Mouse (Mus musculus): ENCODE data around the gene Hnrnpa3.
"Not testable (repeated sequence)": the region's sequence is repeated elsewhere in the genome, so short reads cannot be mapped to it uniquely, and the experiment has no call there.

Gene Hnrnpa3

DNA sequence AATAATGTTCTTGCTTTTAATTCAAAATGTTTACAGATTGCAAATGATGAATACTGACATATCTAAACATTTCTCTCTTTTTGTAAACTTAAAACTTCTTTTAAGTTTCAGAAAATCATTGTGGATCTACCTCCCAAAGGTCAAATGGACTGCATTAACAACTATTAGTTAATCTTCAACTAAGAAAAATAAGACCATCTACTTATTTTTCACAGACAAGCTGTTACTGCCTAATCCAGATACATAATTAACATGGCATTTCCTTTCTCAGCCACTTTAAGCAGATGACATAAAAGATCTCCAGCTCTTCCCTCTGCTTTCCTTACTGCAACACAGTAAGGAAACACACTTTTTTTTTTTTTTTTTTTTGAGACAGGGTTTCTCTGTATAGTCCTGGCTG lies 21.7 kb upstream of the Hnrnpa3 start:
- DNase-seq: peak; percentile 63

DNA sequence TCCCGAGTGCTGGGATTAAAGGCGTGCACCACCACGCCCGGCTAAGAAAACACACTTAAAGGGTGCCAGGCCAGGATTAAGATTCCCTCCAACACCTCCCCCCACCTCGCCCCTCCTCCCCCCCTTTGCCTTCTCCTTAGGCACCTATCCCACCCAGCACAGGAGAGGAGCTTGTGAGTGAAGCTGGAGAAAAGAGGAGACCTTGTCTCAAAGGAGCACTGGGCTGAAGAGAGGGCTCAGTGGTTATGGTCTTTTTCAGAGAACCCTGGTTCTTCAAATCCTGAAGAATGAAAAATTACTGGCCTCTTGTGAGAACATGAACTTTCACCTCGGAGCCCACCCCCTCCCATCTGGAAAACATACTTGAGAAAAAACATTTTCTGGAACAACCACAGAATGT lies 21.2 kb upstream of the Hnrnpa3 start:
- not testable (repeated sequence) for DNase-seq

DNA sequence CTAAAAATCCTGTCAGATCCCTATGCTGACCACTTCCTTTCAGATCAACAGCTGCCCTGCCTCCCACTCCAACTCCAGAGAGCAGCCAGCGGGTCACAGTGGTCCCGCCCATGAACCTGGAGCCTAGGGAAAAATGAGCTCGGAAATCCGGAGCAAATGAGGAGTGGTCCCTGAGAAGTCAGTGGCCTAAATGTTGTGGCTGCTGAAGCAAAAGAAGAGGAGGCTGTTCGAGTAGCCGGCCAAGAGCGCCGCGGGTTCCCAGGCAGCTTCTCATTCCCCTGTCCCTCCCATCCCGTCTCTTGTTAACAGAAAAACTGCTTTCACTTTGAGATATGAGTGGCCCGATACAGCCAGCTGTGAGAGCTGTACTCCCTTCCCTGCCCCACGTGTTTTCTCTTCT lies 19.5 kb upstream of the Hnrnpa3 start:
- not testable (repeated sequence) for DNase-seq

DNA sequence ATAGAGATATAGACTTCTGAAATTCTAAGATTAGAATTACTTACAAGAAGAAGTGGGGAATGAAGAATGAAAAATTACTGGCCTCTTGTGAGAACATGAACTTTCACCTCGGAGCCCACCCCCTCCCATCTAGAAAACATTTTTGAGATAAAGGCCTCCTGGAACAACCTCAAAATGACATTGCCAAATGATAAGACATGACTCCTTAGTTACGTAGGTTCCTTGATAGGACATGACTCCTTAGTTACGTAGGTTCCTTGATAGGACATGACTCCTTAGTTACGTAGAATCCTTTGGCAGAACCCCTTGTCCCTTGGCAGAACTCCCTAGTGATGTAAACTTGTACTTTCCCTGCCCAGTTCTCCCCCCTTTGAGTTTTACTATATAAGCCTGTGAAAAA lies 16.7 kb upstream of the Hnrnpa3 start:
- DNase-seq: not testable (repeated sequence)

DNA sequence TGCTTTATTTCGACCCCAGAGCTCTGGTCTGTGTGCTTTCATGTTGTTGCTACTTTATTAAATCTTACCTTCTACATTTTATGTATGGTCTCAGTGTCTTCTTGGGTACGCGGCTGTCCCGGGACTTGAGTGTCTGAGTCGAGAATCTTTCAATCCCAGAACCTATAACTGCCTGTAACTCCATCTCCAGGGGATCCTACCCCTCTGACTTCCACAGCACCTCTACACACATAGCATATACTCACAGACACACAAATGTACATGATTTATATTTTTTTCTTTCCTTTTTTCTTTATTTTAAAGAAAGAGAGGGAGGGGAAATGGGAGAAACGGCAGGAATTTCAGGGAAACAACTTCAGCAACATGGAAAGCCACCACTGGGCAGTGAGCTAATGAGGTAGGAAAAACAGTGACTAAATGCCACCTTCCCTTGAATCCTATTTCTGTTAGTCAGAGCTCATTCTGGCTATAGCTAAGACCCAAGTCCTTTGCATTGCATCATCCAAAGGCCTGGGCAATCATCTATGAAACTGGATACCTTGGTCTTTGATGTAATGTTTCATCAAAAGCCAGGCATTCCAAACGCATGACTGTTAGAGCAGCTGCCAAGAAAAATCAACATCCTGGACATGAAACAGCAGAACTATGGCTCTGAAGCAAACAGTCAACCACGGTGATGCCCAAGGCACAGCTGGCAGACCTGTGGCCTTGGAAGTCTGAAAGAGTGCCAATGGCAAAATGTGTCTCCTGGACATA lies 16.1 kb upstream of the Hnrnpa3 start:
- peak; percentile 85 for DNase-seq

DNA sequence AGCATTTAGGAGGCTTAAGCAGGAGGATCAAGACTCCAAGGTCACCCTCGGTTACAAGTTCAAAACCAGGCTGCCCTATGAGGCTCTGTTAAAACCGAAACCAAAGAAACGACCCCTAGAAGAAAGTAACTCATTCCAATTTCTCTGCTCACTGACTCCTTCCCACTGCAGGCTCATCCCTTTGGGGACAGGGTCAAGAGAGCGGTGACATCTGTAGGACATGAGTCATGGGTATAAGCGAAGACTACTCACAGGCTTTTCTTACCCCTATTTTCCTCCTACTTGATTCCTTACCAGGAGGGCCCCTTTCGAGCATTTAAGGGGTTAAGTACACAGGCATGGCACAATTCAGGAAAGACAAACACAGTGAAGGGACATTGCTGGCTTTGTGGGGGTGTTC lies 15.1 kb upstream of the Hnrnpa3 start:
- no peak for DNase-seq

DNA sequence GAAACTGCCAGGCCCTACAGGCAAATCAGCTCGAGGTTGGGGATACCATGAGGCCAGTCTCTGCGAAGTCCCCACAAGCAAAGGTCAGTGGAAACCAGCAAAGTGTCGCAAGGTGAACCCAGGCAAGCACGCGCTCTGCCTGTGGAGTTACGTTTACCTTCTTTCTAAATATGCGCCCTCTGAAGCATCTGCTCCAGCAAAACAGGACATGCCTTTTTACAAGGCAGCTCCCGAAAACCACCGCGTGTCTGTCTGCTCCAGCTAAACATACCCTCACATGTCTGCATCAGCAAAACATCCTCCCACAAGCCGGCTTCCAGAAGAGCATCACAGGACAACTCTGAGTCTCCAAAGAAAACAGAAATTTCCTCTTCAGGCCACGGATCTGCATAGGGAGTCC lies 13.8 kb upstream of the Hnrnpa3 start:
- no peak for DNase-seq

DNA sequence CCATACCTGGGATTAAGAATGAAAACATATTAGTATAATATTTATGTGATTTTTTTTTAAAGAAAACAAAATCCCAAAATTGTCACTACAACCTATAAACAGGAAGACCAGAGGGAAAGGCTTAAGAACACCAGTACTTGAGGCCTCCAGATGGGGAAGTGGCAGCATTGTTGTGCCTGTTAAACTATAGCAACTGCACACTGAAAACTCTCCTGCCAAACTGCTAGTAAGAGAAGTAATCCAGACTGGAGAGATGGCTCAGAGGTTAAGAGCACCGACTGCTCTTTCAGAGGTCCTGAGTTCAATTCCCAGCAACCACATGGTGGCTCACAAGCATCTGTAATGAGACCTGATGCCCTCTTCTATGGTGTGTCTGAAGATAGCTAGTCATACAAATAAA lies 8.6 kb upstream of the Hnrnpa3 start:
- no peak for DNase-seq

DNA sequence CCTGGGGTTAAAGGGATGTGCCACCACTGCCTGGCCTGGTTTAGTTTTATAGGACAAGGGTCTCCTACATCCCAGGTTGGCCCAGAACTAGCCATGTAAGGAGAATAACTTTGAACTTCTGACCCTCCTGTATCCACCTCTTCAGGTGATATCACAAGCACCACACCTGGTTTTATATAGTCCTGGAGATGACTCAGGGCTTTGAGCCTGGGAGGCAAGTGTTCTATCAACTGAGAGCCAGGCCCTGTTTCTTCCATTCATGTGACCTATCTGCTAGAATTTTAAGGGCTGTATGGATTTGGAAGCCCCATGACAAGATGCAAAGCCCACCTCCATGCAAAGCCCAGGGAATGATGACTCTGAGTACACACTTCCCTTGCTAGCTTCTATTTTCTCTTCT lies 5.9 kb upstream of the Hnrnpa3 start:
- no peak for DNase-seq

DNA sequence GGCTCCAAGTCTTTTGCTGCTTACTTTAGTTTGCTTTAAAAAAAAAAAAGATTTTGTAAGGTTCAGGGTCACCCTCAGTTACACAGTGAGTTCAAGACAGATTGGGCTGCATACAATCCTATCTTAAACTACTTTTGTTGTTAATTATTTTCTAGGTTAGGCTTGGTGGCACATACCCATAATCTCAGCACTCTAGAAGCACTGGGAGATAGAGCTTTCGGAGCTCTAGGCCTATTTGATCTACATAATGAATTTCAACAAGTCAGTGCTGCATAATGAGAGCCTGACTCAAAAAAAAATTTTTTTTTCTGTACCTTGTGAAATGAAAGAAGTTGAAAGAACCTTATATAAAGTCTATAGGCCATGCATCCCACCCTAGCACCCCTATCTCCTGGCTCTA lies 4.4 kb upstream of the Hnrnpa3 start:
- no peak for DNase-seq

DNA sequence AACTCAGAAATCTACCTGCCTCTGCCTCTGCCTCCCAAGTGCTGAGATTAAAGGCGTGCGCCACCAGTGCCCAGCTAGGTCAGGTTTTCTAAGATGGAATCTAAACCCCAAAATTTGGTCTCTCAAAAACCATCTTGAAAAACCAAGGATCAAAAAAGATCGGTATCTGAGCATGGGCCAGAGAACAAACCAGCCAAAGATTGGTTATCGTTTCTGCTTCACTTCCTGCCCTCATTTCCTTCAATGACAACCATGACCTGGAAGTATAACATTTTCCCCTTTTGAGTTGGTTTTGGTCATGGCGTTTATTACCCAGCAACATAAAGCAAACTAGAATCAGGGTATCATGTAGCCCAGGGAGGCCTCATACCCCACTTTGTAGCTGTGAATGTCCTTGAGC lies 2.1 kb upstream of the Hnrnpa3 start:
- DNase-seq: no peak

DNA sequence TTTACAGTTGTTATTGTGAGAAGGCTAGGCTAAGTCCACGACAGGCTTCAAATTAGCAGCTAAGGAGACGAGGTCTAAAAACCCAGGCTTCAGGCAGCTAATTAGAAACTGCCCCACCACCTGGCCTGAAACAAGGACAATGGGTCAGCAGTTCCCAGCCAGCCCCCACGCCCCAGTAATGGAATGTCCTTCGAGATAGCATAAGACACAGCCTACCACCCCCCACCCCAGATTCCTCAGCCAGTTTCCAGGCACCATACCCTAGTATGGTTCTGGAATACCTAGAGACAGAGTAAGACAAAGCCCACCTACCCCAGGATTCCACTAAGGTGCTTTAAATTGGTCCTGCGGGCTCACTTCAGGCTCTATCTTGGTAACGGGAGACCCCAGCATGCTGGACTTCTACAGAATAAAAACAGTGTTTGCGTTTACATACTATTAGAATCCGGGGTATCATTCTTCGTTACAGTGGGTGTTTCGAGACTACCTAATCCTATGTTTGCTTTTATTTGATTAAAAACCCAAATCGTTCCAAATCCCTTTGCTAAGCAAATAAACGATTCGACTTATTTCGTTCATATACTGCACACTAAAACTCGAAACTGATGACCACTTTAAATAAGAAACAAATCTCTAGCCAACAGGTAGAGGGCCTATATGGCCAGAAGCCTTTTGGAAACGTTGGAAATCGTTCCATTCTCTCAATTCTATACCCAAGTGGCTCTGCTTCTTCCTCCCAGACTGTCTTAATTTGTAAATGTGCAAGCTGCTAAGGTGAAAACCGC lies 962 bp upstream of the Hnrnpa3 start:
- peak; percentile 62 for DNase-seq

DNA sequence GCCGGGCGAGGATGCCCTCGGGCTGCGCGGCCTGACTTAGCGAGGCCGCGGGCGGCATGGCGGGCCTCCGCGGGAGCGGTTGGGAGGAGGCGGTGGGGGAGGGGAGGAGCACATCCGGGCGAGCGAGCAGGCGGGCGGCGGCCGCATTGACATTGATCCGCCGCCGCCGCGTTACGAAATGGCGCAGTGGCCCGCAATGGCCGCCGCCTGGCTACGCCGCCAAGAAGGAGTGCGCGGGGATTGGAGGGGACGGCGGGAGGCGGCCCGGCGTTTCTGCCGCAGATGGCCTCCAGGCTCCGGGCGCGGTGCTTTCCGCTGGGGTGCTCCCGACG lies 534 bp downstream of the Hnrnpa3 start:
- peak; percentile 91 for DNase-seq

DNA sequence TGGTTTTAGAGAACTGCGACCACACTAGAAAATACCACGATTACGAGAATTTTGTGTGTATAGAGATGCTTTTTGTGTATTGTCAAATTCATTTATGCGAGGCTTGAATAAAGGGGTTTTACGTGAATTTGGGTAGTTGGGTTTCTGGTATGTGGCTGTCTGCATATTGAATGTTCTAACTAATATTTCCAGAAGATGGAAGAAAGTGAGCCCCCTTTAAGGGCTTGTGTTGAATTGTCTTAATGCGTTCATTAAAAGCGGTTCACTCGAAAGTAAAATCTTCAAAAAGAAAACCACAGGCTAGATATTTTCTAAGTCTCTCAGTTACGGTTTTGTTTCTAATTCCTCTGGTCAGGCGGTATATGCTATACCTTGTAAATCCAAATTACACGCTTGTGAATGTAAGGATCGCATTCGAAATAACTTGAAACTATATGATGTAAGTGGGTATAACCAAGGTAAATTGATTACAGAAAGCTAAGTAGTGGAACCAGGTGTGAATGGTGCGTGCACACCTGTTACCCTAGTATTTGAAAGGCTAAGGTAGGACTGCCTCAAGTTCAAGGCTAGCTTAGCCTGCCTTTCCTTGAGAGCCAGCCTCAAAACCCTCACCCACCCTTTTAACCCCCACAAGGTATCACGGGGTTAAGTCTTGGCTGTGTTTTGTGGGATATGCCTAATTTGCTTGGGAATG lies 1.3 kb downstream of the Hnrnpa3 start:
- DNase-seq: no peak

DNA sequence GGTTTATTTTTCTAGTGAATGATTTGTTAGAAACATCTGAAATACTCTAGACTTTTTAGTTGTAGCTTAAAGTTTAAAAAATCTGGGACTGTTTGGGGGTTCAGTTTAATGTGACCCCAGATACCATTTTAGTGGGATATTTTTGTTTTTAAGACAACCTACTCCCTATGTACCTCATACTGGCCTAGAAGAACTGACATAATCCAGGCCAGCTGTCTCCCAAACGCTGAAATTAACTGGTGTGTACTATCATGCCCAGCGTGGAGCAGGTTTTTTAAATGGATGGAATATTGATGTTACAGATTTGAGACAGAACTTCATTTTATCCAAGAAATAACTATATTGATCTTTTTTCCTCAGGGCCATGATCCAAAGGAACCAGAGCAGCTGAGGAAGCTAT lies 2.0 kb downstream of the Hnrnpa3 start:
- no peak for DNase-seq

DNA sequence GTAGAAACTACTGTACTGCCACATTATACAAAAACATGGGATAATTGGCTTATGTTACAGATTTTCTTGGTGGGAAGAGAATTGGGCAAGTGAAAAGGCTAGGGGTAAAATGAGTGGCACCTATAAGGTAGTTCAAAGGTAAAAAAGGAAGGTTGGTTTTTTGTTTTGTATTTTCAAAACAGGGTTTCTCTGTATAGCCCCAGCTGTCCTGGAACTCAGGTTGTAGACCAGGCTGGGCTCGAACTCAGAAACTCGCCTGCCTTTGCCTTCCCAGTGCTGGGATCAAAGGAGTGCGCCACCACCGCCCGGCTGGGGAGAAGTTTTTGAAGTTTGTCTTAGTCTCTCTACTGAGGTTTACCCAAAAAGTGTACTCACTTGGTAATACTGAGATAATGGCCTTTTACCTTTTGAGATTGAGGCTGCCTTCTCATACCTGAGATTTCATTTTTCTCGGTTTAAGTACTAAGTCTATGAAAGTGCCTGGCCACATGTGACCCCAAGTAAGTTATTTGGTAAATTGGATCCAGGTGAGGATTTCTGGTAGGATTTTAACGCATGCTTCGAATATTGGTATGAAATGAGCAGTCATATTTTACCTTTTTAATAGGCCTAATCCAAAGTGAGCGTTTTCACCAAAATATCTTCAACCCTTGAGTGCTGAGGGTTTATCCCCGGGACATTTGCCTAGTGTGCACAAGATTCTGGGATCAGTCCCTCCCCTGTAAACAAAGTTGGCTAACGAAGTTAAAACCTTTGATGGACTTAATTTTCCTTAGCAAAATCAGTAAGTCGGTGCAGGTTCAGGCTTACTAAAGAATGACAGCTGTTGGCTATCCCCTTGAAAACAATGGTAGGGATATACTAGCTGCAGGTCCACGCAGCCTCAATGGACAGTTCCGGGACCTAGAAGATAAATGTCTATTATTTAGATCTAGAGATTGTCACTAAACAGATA lies 10.7 kb downstream of the Hnrnpa3 start:
- no peak for DNase-seq

DNA sequence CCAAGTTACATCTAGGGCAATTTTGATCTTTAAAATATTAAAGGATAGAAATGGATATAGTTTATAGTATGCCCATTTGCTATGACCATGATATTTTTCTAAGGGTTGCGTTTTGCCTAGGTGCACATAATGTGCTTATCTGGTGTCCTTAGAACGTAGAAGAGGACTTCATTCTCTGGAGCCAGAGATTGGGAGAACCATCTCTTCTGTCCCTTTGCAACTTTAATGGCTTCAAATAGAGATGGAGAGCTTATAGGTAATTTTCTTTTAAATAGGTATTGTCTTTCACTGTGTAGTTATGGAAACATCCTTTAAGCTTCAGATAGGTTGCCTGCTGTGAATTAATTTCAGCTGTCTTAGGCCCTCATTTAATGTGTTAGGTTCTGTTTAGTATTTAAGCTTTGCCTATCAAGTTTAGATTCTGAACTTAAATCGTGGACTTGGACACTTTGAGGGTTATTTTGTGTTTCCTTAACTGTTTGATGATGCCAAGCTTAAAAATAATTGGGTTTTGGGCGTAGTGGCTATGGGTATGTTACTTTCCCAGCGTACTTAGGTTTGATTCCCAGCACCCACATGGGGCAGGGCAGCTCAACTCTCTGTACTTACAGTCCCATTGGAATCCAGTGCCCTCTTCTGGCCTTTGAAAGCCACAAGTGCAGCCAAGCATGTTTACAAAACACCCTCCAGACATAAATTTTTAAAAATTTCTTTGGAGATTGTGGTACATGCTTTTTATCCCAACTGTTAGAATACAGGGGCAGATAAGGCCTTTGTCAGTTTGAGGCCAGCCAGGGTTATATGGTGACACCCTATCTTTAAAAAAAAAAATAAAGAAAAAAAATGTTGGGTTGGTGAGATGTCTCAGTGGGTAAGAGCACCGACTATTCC lies 11.6 kb downstream of the Hnrnpa3 start:
- DNase-seq: no peak

DNA sequence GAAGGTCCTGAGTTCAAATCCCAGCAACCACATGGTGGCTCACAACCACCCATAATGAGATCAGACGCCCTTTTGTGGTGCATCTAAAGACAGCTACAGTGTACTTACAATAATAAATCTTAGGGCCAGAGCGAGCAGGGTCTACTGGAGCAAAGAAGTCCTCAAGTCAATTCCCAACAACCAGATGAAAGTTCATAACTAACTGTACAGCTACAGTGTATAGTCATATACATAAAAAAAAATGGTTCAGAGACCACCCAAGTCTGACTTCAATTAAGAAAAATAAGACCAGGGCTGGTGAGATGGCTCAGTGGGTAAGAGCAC lies 12.2 kb downstream of the Hnrnpa3 start:
- no peak for DNase-seq

DNA sequence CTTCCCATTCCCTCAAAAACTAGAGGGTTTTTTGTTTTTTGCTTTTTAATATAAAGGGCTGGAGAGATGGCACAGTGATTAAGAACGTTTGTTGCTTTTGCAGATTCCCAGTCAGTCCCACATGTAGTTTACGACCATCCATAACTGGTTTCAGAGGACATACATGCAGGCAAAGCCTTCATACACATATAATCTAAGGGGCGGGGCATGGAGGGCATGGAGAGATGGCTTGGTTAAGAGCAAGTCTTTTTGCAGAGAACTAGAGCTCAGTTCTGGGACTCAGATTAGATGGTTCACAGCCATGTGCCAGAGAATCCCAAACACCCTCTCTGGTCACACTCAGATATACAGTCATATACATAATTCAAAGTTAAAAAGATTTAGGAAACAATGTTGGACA lies 13.5 kb downstream of the Hnrnpa3 start:
- DNase-seq: no peak

DNA sequence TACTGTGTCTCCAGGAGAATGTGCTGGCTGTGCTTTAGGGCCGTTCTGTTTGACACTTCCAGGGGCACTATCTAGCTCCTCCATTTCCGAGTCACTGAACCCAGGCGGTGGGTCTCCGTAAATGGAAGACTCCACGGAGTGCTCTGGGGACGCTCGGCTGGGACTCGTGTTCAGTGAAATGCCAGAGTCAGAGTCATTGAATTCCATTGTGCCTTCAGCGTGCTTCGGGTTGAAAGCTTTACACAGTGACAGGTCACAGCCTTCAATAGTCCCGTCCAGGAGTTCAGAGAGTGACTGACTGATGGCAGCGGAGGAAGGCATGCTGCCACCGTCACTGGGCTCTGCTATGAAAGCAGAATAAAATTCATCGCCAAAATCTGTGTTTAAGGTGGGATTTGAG lies 17.5 kb downstream of the Hnrnpa3 start:
- DNase-seq: no peak

DNA sequence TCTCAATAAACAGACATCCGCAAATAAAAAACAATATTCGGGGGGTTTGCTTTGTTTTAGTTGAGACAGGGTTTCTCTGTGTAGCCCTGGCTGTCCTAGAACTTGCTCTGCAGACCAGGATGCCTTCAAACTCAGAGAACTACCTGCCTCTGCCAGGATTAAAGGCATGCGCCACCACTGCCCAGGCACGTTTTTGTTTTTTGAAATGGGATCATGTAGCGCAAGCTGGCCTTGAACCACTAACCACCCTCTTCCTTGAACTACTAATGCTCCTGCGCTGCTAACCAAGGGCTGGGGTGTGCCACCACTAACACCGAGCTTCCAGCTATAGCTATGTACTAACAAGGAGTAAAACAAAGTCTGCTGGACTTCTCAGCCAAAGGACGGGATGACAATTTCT lies 20.9 kb downstream of the Hnrnpa3 start:
- no peak for DNase-seq

DNA sequence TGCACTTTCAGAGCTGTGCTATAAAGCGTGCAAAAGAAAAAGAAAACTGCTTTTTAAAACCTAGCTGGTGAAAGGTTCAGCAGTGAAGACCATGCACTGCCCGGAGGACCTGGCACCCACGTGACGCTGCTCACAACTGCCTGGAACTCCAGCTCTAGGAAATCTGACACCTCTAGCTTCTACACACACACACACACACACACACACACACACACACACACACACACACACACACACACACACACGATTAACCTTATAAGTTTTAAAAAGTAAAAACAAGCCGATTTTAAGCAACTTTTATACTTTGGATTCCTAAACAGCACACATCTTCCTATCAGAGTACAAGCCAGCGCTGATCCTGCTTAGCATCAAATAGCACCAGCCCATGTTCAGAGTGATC lies 22.4 kb downstream of the Hnrnpa3 start:
- no peak for DNase-seq

Data from kidney, adult 9 months (tissue).